Mouse (Mus musculus) embryo, embryonic 10.5 days (tissue): ENCODE data around the gene Nelfe.
A peak's percentile ranks its signal among the peaks of the same experiment; 100 is the strongest.
"Not testable (repeated sequence)": the region's sequence is repeated elsewhere in the genome, so short reads cannot be mapped to it uniquely, and the experiment has no call there.

Source experiments
- DNase-seq: peaks from one replicate; pipeline ENCODE4 v3.0.0-alpha.2; 2015; ENCODE audit warnings: low spot score

Nelfe gene

DNA sequence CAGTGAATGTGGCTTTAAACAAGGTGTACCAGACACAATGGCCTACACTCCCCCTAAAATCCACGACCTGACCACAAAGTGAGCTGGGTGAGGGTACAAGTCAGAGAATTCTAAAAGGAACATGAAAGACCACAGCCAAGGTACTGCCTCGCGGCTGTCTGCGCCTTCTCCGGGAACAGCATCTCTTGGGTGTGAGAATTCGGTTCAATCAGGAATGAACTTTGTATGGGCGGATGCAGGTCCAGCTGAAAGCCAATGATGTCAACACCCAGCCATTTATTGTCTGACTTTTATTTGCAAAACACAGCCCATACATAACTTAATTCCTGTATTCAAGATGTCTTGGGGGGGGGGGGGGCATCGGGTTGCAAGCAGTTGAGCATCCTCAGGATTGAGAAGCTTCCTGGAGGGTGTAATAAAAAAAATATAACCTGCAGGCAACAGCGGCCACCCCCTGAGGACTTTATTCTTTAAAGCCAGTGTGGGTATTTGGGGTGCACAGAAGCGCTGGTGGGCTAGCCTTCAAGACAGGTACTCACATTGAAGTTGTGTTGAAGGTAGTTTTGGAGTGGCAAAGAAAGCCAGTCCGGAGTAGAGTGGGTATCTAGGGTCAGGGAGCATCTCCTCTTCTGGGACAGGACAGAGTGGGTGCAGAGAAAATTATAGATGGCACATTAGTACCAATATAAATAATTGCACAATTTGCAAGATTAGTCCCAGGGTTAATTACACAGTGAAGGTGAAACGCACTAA lies 43.1 kb downstream of the Nelfe start:
- no peak for DNase-seq

DNA sequence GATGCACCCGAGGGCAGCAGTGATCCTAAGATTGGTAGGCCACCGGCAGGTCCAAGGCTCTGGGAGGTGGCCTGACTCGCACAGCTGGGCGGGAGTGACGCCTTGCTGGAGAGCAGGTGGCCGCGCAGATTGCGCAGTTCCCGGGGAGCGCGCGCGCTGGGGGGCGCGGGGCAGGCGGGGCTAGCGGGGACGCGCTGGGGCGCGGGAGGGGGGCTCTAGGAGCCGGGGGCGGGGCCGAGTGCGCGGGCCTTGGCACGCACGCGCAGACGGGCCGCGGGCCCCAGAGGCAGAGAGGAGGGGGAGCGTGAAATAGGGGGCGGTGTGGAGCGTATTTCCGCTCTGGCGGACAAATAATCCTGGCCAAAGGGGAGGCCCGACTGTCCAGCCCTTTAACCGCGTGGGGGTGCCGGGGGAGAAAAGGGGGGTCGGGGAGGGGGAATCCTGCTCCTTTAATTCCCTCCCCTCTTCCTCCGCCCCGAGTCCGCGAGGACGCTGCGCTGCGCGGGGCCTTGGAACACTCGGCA lies 43.9 kb downstream of the Nelfe start:
- DNase-seq, result peak; percentile 97

DNA sequence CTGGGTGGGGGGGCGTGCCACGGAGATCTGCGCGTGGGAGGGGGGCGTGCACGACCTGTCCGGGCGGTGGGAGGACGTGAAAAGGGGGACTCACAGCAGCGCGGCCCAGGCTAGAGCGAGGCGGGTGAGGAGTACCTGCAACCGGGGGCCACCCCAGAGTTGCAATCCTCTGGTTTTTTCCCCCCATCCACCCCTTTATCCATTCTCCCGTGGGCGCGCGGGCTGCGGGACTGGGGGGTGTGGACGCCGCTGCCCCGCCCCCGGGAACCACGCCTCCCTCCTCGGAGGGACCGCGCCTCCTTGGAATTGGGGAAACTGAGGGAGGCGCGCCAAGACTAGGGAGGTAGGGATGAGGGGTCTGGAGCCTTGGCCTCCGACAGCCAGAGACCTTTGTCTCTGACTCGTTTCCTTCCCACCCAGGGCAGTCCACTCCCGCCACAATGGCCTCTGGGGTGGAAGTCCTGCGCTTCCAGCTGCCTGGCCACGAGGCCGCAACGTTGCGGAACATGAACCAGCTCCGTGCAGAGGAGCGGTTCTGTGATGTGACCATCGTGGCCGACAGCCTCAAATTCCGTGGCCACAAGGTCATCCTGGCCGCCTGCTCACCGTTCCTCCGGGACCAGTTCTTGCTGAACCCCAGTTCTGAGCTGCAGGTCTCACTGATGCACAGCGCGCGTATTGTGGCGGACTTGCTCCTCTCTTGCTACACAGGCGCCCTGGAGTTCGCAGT lies 44.8 kb downstream of the Nelfe start:
- peak; percentile 44 for DNase-seq

GRCm38 (mm10) chr17:34895724-34896123 lies 45.5 kb downstream of the Nelfe start:
- DNase-seq, result no peak

- DNase-seq, result no peak
These were observed 46.2 kb downstream of the Nelfe start for GRCm38 (mm10) chr17:34896366-34896765.

DNA sequence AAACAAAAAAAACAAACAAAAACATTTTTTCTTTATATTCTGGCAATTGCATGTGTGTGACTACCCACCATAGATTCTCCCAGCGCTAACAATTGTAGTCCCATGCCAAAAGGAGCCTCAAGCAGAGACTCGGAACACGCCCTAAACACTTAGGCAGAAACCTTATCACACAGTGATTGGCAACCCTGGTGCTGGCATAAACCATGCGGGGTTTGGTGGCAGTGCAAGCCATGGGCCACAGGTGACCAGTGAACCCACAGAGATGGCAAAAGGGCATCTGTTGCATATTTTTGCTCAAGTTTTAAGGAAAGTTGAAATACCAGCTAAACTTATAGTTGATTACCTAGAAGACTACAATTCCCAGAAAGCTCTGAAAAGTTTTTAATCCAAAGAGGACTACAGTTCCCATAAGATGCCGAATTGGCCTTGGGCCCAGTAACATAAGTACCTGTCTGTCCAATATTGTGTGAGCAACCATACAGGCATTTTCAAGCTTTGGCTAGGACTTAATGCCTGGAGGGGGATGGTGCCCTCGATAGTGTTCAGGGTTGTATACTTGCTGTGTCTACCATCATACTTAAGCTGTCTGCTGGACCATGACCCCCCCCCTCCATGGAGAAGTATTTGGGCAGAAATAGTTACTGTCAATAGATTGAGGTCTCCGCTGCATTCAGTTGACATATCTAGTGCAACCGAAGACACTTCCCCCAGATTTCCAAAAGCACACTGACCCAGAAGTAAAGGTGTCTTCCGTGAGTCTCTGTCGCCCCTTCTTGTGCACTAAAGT lies 47.4 kb downstream of the Nelfe start:
- peak; percentile 53 for DNase-seq

DNA sequence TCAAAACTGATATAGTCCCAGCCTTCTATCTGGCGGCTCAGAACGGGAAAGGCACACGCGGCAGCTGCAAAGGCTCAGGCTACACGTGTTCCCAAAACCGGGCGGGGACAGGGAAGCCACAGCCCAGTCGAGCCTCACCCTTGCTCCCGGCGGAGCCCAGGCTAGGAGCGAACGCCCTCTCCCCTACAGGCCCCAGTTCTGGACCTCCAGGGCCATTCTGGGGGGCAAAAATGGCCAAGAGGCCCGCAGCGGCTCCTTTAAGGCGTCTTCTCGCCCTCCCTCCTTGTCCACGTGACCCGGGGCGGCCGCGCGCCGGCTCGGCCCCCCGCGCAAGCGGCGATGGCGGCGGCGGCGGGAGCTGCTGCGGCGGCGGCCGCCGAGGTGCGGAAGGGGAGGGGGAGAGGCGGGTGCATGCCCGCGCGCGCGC lies 48.0 kb downstream of the Nelfe start, which contains the start of the genes C2 and Ehmt2:
C2 (minus strand) TSS at position 106 of the 427 bp plus-strand sequence.
Ehmt2 (plus strand) TSS at position 310 of the 427 bp plus-strand sequence.
- peak; percentile 88 for DNase-seq

DNA sequence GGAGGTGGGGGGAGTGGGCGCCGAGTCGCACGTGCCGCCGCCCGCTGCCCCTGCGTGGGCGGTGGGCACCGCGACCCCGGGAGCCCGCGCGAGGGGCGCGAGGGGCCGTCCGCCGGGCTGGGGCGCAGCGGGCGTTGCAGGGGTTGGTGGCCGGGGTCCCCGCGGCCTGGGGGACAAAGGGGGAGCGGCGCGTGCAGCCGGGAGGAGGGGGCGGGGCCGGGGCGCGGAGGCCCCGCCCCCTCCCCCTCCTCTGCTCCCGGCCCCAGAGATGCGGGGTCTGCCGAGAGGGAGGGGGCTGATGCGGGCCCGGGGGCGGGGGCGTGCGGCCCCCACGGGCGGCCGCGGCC lies 48.5 kb downstream of the Nelfe start:
- peak; percentile 73 for DNase-seq

- DNase-seq, result peak; percentile 41
These were observed 49.1 kb downstream of the Nelfe start for GRCm38 (mm10) chr17:34899053-34899889.

GRCm38 (mm10) chr17:34899890-34900243 lies 49.7 kb downstream of the Nelfe start:
- peak; percentile 47 for DNase-seq

GRCm38 (mm10) chr17:34900826-34901225 lies 50.6 kb downstream of the Nelfe start:
- not testable (repeated sequence) for DNase-seq

GRCm38 (mm10) chr17:34901948-34902347 lies 51.8 kb downstream of the Nelfe start:
- DNase-seq, result not testable (repeated sequence)

DNA sequence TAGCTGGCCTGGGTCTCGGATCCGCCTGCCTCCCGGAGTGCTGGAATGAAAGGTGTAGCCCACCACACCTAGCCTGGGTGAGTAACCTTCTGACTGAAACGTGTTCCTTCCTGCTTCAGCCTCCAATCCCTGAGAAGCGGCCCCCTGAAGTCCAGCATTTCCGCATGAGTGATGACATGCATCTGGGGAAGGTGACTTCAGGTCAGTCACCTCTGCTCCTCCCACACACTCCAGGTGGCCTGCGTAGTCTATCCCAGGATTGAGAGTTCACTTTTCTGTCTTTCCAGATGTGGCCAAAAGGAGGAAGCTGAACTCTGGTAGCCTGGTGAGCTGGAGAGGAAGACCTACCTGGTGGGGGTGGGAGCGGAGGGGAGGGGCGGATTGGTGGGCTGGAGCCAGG lies 52.7 kb downstream of the Nelfe start:
- no peak for DNase-seq
